Mouse (Mus musculus): ENCODE data around the gene Trim16.

Gene Trim16

DNA sequence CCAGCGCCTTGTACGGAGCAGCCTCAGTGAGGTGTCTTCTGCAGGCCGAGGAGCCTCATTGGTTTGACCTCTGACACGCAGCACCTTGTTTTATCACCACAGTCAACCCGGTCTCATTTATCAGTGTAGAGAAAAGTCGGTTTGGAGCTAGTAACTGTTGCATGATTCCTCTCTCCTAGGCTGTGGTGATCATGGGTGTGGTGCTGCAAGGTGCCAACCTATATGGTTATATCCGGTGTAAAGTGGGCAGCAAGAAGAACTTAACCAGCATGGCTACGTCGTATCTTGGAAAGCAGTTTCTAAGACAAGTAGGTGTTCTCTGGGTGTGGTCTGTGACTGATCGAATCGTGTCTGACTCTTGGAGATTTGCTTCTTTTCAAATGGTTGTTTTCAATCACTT, 71.7 kb downstream of the Trim16 start:
- no peak for DNase-seq (ENCODE audit: extremely low spot score)

Data from embryo, embryonic 9.5 days (tissue).